Mouse (Mus musculus) cerebellum, adult 2 months (tissue): ENCODE data around the gene Btbd3.

ENCODE experiments used
- CTCF ChIP-seq: fragments of 200-500 bp; IDR thresholded peaks from 2 replicates; pipeline ENCODE4 v1.5.1; 2011; ENCODE audit warnings: low read depth, mild to moderate bottlenecking, control low read depth, low read length, moderate library complexity, borderline replicate concordance; ENCODE audit not compliant: insufficient read depth
- POLR2A ChIP-seq: fragments of 200-500 bp; IDR thresholded peaks from 2 replicates; pipeline ENCODE4 v1.6.1; 2011; ENCODE audit warnings: low read length, control low read depth, borderline replicate concordance; ENCODE audit not compliant: insufficient read depth

- TF ChIP-seq CTCF (no peak), POLR2A (no peak)
Measured at GRCm38 (mm10) chr2:138484871-138485270, 228.5 kb downstream of the Btbd3 start.
